Mouse (Mus musculus) urinary bladder, adult 2 months (tissue): Measurements from ENCODE around the gene Pbx2. TPM values are rescaled to one million over a fixed set of nuclear protein-coding genes. Genes with fewer than 3 reads are reported as not detected.
"Not testable (repeated sequence)": the region's sequence is repeated elsewhere in the genome, so short reads cannot be mapped to it uniquely, and the experiment has no call there.

Experiments
- DNase-seq: peaks from one replicate; pipeline ENCODE4 v3.0.0; 2022; ENCODE audit warnings: low spot score
- polyA plus RNA-seq: library from polyadenylated mRNA; depleted of rRNA; stranded (reverse); fragments of >200 nt; gene quantifications from 2 replicates; pipeline ENCODE4 v1.2.3, GENCODE M21; 2012; rRNA removed

Pbx2 gene
- polyA plus RNA-seq, result 55.2 and 58.1 TPM in 2 replicates

DNA sequence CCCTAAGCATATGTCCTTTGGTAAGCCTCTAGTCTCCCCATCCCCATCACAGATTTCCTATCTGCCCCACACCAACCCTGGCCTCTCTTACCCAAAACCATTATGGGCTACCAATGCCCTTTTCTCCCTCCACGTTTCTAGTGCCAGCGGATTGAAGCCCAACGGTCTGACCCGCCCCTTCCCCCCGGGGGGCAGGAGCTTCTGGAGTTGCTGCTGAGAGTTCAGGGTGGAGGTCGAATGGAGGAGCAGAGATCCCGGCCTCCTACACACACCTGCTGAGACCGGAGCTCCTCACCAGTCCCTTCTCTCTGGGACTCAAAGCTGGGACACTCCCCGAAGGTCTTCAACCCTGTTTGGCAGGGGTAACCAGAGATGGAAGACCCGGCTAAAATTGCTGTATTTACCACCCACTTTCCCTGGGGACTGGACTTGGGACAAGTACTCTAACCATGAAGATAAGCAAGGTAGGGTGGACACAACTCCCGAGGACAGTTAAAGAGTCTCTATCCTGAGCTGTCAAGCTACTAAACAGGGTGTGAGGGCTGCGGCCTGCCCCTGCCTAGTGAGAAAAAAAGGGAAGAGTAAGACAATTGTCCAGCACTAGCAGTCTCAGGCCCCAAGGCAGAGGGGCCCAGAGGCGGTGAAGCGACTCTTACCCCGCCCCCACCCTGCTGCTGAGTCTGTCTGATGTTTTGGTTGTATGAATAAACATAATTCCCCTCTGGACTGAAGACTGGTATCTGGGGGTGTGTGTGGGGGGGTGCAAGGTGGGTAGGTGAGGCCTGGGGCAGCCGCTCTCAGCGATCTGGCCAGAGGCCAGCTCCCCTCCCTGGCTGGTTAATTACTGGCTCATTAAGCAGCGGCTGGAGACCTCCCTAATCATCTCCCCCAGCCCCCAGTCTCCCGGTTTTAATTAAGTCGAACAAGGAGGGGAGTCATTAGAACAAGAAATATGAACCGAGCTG, at the start of gene Pbx2:
Pbx2 (plus strand) TSS at position 238 of the 965 bp plus-strand sequence.
- DNase-seq, result no peak

GRCm38 (mm10) chr17:34543567-34543966, 47.5 kb upstream of the Pbx2 start:
- DNase-seq, result not testable (repeated sequence)

- DNase-seq, result no peak
Measured at GRCm38 (mm10) chr17:34546797-34547196, 44.3 kb upstream of the Pbx2 start.

- no peak for DNase-seq
Measured at GRCm38 (mm10) chr17:34547601-34548000, 43.5 kb upstream of the Pbx2 start.

DNA sequence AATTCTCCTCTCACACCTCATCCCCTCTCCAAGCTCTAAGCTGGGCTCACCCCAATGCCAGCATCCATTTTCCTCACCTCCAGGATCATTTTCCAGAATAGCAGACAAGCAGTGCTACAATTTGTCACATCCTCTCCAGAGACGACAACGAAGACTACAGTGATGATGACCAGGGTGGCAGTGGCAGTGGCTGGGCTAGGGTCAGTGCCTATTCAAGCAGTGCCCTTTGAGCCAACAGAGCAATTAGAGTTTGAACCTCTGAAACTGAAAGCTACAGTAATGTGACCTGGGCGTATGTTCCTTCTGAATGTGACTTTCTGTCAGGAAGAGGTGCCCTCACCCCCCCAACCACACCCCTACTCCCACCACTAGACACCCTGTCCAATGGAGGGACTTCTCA, 41.9 kb upstream of the Pbx2 start:
- no peak for DNase-seq

DNA sequence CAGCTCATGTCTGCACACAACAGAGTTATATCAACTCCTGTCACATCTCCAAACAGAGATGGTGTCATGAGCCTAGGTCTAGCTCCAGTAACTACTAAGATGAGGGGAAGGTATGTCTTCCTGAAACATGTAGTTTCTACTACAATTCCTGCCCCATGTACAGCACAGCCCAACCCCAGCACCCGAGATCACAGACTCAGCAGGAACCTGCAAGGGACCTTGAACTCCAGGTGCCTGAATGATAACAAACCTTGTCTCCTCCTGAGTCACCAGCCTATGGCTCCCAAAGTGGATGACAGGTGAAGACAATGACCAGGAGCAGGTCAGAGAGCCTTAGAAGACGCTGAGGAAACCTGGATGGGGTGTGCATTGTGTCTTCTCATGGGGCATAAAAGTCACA, 41.2 kb upstream of the Pbx2 start:
- no peak for DNase-seq

DNA sequence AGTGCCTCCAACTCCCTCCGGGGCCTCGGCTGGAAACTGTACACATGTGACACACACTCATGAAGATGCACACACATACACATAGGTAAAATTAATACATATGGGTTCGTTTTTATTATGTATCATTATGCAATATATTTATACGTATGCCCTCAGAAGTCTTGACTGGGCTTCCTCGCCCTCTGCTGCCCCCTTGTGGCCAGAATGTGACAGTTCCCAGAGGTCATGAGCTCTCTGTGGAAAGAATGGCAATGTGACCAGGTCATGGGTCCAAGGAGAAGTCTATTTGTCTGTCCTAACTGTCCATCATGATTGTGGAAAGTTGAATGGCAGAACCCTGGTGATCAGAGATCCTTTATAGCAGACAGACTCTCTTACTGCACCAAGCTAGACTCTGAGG, 35.6 kb upstream of the Pbx2 start:
- DNase-seq, result peak; percentile 71

DNA sequence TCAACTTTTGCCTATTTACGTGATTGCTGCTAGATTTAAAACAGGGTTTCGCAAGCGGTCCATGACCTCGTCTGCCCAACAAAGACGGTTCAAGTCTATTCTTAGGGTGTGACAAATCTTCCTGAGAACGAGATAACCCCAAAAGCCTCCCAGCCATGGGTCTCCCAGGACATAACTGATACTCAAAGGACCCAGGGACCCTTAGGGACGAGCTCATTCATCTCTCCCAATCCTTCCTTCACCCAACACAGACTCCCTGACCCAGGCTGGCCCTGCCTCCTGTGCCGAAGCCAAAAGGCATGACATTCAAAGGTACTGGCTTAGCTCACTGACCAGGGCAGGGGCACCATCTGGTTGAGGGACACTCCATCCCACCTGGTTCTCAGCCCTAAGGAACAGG, 34.7 kb upstream of the Pbx2 start:
- no peak for DNase-seq

DNA sequence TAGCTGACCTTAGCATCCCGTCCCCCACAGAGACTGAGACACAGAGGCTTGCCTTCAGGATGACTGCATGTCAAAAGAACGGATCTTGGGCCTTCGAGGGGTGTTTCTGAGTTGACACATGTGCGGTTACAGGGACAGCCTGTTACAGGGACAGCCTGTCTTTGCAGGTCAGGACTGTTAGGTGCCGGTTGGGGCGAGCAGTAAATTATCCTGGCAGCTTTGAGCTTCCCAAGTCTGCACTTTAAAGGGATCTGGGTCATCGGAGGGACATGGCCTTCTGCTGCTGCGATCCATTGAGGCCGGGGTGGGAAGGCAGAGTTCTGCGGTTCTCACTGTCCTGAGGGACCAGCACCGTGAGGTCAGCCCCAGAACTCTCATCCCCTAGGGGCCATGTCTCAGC, 33.7 kb upstream of the Pbx2 start:
- no peak for DNase-seq

DNA sequence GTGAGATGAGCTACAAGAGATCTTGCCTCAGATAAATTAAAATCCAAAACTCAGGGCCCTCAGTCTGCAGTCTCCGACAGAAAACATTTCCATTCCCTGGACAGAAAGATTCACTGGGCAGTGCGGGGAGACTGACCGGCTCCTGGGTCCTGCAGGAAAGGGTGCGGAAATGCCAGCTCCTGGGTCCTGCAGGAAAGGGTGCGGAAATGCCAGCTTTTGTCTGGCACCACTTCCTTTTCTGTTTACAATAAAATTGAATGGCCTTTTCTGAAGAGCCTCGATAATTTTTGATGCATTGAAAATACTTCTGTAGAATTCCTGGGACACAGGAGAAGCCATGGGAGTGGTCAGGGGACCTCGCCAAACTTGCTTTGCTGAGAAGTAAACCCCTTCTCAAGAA, 31.9 kb upstream of the Pbx2 start:
- no peak for DNase-seq

DNA sequence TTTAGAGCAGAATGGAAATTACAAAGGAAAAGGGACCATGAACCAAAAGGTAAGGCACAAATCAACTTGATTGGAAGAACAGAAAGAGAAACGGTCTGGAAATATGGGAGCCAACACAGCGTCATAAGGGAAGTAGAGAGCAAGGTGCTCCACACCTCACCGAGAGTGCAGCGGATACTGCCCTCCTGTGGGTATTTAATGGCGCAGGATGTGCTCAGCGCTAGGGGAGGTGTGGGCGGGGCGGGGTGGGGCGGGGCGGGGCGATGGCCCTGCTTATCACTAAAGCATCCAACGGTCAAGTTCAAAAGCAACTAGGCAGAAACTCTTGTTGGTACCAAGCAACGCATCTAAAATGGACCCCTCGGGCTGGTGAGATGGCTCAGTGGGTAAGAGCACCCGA, 31.2 kb upstream of the Pbx2 start:
- no peak for DNase-seq

- no peak for DNase-seq
Measured at GRCm38 (mm10) chr17:34560438-34560837, 30.6 kb upstream of the Pbx2 start.

DNA sequence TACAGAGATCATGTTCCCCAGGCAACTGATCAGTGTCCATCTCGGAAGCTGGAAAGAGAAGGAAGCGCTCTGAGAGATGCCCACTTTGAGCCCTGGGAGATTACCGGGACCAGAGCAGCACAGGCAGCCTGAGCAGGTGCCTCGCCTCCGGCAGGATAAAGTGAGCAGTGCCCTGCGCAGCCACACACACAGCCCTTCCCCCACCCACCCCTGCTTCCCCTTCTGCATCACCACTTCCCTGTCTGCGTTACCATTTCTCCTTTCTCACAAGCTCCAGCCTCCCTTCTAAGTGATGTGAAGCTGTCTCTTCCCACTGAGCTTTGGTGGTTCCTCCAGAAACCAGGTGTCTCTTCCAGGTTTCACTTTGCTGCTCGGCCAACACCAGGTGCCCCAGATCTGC, 29.9 kb upstream of the Pbx2 start:
- no peak for DNase-seq

GRCm38 (mm10) chr17:34562595-34562994, 28.5 kb upstream of the Pbx2 start:
- no peak for DNase-seq

GRCm38 (mm10) chr17:34563354-34563753, 27.7 kb upstream of the Pbx2 start:
- no peak for DNase-seq

DNA sequence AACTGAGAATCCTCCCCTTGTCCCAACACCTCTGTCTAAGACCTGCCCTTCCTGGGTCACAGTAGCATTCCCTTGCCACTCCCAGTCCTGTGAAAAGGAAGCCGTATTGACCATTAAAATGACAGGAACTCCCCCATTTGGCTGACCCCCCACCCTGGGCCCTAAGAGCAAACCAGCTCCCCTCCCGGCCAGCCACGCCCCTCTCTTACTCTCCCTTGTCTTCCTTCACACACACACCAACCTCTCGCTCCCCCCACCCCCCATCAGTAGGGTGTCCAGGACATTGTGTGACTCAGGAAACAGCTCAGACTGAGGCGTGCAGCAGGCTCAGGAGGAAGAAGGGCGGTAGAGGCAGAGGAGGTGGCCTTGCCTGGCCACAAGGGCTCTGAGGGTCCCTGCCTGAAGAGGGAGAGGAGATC, 27.1 kb upstream of the Pbx2 start, which contains the start of gene Notch4:
Notch4 (plus strand) TSS at position 266 of the 419 bp plus-strand sequence.
- DNase-seq, result no peak

GRCm38 (mm10) chr17:34564796-34565195, 26.3 kb upstream of the Pbx2 start:
- no peak for DNase-seq

DNA sequence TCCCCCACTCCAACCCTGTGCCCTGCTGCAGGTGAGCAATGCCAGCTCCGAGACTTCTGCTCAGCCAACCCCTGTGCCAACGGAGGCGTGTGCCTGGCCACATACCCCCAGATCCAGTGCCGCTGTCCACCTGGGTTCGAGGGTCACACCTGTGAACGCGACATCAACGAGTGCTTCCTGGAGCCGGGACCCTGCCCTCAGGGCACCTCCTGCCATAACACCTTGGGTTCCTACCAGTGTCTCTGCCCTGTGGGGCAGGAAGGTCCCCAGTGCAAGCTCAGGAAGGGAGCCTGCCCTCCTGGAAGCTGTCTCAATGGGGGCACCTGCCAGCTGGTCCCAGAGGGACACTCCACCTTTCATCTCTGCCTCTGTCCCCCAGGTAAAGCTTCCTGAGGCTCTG, 23.8 kb upstream of the Pbx2 start:
- DNase-seq, result no peak

DNA sequence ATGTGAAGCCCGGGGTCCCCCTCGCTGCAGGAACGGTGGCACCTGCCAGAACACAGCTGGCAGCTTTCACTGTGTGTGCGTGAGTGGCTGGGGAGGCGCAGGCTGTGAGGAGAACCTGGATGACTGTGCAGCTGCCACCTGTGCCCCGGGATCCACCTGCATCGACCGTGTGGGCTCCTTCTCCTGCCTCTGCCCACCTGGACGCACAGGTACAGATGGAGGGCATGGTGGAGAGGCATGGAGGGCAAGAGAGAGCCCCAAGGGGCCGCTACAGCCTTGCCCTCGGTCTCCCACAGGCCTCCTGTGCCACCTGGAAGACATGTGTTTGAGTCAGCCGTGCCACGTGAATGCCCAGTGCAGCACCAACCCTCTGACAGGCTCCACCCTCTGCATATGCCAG, 22.6 kb upstream of the Pbx2 start:
- DNase-seq, result no peak

DNA sequence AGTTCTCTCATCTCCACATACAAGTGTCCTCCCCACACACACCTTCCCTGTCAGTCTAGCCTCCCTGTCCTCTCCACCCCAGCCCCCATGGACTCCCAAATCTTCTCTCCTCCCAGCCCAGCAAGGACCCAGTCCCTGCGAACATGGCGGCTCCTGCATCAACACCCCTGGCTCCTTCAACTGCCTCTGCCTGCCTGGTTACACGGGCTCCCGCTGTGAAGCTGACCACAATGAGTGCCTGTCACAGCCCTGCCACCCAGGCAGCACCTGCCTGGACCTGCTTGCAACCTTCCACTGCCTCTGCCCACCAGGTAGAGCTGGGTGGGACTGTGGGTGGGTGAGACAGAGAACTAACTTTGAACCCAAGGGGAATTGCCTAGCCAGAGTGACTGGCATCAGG, 21.1 kb upstream of the Pbx2 start:
- DNase-seq, result no peak

DNA sequence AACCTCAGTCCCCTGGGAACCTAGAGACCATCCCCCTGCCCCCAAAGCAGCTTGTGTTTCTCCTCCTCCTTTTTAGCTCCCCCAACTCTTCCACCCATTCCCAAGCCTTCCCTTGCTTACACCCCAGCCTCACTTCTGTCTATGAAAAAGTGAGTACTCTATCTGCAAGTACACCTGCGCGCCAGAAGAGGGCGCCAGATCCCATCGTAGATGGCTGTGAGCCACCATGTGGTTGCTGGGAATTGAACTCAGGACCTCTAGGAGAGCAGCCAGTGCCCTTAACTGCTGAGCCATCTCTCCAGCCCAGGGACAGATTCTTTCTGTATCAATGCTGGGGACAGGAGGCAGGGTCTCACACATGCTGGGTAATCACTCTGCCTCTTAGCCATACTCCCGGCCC, 19.2 kb upstream of the Pbx2 start:
- no peak for DNase-seq

GRCm38 (mm10) chr17:34572361-34572760, 18.7 kb upstream of the Pbx2 start:
- no peak for DNase-seq

DNA sequence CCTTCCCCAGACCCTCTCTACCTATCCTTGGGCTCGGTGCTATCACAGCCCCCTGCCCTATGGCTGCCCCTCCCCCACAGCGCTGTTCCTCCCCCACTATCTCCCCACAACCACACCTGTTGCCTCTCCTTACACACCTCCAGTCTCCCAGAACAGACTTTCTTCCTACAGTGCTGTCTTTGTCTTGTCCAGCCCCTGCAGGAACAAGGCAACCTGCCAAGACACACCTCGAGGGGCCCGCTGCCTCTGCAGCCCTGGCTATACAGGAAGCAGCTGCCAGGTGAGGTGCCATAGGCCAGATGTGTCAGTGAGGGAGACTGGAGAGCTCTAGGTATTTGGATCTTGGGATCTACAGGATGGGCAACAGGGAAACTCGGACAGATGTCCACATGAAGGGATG, 14.5 kb upstream of the Pbx2 start:
- no peak for DNase-seq

- no peak for DNase-seq
Measured at GRCm38 (mm10) chr17:34578070-34578469, 13.0 kb upstream of the Pbx2 start.
